Mouse (Mus musculus) kidney, postnatal 25 days (tissue): ENCODE measurements at regions not wholly inside any gene's neighbourhood (a gene's known extent, or its start where the extent isn't known, plus 50 kb on each side); places are given as distances from the start of the nearest gene placed in this dataset.
"Not testable (repeated sequence)": the region's sequence is repeated elsewhere in the genome, so short reads cannot be mapped to it uniquely, and the experiment has no call there.

Experiments
- DNase-seq, 2 experiments: peaks; one replicate each; pipeline ENCODE4 v3.0.0; 2021; ENCODE audit warnings: mixed read lengths in 2 of 2

DNA sequence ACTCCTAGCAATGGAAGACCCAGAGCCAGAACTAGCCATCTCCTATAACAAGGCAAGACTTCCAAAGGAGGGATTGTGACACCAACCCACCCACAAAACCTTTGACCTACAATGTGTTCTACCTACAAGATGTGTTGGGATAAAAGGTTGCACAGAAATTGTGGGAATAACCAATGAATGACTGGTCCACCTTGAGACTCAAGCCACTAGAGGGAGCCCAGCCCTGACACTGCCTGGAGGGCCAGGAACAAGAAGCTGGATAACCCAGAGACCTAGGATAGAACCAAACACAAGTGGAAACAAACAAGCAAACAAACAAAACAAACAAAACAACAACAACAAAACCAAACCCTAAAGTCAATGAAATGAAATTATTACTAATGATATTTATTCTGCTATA is 288.8 kb downstream of the Dchs2 start:
- peak in 1 of 2 experiments; percentile 18 for DNase-seq

DNA sequence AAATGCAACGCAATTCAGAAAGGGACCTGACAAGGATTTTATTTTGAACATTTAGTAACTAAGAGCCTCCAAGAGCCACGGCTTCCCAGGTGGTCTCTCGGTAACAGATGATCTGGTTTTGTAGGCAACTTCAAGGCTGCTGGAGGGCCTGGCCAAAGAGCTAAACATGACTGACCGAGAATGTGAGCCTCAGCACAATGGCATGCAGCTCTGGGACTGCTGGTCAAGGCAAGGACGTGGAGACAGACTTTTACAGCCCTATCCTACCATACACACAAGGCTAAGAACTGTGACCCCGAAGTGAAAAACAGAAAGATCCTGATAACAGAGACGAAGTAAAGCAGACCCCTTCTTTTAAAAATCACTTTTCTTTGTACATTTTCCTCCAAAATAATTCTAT is 296.5 kb downstream of the Dchs2 start:
- DNase-seq: no peak

DNA sequence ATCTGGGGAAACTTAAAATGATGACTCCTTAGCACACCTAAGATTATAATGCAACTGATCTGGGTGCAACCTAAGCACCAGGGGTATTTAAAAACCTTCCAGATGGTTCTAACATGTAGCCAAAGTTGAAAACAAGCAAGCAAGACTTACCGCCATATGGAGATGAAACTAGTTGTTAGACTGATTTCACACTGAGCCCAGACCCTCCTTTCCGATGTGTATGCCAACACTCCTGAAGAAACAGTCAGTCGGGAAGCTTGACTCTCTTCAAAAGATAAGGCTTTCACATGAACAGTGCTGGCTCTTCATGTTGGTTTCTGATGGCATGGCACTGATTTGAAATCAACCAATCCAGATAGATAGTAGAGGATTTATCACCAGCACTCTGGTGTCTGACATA is 301.6 kb downstream of the Dchs2 start:
- no peak for DNase-seq

DNA sequence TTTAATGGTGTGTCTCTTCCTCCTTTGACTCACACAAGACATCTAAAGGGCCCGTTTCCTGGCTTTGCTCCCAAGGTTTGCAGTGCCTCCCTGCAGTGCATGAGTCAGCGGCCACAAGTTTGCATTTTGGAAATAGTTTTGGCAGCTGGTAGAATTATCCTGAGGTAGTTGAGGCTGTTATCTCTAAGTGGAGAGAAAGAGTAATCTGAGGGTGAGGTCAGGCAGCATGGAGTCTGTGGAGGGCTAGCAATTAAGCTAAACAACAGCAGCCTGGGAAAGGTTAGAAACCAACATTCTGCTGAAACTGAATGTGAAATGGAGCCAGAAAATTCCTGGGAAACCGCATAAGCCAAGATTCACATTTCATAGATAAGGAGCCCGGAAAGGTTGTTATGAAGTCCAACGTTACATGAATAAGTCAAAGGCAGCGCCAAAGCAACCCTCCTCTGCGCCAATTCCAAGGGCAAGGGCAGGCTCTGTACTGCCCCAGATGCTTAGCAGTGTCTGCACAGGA is 318.5 kb downstream of the Dchs2 start:
- peak in 1 of 2 experiments; percentile 7 for DNase-seq

DNA sequence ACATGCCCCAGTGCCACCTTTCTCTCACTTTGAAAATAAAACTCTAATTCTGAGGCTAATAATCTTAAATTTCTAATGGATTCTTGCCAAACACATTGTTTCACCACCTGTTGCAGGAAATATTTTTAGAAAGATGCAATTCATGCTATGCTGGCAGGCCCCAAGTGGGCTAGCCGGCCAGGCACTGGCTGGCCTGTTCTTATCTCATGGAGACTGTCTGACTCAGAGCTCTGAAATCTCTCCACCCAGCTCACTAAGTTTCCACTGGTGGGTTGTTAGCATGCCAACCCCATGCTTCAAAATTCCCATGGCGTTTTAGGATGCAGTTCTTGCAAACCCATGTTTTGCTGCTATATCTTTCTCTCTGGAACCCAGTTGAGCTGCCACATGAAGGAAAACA is 315.5 kb upstream of the Sfrp2 start:
- no peak for DNase-seq

DNA sequence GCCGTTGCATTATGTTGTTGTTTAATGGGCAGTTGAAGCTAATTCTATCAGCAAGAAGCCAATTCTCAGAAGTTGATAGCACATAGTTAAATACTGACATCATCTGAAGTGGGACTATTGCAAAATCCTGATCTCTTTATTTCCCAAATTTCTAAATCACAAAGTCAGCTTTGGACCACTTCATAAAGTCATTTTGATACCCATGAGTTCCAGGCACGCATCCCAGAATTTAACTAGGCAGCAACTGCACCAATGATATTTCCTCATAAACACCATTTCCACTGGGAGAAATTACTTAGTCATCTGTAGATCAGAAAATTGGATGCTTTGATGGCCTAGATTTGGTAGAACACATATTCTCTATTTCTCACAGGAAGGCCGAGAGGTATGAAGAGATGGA is 314.8 kb upstream of the Sfrp2 start:
- DNase-seq: no peak

DNA sequence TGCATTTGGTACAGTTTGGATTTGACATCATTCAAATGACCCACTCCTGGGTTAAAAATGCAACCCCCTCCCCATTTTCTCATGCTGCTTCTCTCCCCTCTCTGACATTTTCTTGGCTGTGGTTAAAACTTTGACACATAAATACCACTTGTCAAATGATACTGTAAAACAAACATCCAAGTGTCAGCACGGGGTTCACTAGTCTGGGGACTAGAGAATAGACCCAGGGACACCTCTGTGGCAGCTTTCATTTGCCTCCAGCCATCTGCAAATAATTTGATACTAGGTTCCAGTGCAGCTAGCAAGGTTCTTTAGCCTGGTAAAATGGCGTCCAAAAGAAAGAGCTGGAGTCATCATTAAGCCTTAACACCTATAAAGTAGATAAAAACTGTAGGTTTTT is 312.7 kb upstream of the Sfrp2 start:
- no peak for DNase-seq

DNA sequence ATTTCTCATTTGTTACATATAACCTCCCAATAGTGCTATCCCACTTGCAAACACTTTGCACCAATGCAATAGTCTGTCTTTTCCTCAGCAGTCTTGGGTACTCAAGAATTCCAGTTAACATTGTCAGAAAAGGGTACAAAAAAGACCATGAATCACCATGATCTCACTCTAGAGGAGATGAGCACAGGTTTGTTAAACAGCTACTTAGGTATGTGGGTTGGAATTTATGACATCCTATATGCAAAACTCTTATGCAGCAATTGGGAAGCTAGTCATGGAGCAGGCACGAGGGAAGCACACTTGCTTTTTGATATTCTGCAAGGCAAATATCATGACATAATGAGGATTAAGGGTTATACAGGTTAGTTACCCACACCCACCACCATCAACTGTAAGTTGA is 307.7 kb upstream of the Sfrp2 start:
- no peak for DNase-seq

DNA sequence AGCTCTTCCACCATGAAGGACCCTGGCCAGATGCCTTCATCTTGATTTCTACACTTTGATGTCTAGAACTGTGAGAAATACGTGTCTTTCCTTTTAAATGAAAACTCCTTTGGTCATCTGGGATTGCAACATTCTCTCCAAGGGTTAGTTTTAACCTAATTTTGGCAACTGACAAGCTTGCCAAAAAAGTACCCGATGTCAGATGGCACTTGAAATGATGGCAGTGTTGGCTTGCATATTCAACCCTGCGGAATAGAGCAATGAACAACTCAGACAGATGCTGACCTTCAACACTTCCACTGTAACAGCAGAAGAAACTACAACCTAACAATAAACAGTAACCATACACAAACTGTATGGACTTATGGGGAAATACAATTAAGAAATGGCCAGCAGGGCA is 286.9 kb upstream of the Sfrp2 start:
- DNase-seq: no peak

DNA sequence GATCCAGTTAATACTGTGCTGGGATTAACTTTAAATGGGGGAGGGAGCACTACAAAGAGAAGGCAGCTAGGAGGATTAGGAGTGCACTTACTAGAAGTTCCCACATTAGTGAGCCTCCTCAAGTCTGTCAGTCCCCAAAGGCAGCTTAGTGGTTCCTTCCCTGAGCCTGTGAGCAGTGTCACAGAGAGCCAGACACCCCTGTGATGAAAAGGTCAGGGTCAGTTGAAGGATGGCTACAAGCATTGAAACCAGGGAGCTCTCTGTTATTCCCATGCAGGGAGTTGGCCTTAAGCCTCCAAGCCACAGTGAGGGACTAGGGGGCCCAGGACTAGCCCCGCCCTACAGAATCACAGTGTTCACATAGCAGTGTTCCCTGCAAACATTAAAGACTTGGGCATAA is 285.9 kb upstream of the Sfrp2 start:
- DNase-seq: no peak

DNA sequence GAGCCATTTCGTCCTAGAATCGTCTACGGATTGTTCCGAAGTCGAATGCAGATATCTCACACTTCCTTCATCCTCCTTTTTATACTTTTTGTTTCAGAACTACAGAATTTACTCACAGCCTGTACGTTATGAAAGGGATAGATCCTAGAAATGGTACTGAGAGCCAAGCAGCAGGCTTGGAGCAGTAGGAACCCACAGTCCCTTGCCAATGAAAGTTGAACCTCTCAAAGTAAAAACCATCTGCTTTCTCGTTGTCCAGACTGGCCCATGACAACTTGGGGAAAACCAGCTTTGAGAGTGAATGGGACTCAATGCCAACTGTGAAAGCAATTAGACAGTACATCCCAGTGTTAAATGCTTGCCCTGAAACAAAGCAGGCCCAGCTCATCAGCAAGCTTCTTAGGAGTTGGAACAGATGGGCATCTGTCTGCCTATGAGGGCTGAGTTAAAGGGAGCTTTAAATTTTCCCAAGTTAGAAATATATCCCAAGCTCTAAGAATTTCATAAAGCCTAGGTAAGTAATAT is 279.9 kb upstream of the Sfrp2 start:
- DNase-seq: no peak

DNA sequence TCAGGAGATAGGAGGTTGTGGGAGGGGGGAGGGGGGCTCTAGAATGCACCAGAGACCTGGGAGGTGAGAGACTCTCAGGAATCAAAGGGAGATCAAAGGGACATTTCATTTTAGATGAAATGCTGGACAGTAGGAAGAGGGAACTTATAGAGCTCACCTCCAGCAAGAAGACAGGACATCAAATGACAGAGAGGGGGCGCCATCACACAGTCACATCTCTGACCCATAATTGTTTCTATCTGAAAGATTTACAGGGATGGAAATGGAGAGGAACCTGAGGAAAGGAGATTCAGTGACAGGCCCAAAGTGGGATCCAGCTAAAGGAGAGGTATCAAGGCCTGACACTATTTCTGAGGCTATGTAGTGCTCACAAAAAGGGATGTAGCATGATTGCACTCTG is 270.5 kb upstream of the Sfrp2 start:
- peak in 1 of 2 experiments; percentile 23 for DNase-seq

DNA sequence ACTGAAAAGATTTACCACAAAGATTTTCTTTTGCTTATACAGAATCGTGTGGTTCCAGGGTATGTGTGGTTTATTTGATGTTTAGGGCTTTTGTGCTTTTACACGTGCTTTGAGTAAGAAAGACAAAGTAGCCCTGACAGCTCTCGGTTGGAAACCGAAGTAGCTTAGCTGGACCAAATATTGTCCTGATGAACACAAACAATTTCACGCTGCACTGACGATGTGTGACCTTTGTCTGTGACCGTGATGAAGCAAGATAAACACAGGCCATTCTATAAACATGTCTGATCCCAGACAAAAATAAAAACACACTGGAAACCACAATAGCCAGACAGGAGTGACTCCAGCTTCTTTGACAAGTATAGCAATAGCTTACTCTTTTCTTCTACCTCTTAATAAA is 262.2 kb upstream of the Sfrp2 start:
- DNase-seq: no peak

DNA sequence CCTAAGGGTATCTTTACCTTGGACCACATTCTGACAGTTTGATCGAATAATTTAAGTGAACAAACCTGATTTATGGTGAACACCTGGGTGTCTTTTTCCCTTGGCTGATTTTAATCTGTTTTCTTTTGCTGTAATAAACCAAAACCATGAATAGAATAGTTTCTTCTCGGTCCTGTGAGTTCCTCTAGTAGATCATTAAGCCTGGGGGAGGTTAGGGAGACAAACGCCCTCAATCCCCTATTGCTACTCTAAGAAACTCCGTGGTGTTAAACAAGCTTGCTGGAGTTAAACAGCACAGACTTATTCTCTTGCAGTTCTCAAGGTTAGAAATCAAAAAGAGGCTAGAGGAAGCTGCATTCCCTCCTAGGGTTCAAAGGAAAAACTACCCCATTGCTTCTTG is 249.5 kb upstream of the Sfrp2 start:
- no peak for DNase-seq

DNA sequence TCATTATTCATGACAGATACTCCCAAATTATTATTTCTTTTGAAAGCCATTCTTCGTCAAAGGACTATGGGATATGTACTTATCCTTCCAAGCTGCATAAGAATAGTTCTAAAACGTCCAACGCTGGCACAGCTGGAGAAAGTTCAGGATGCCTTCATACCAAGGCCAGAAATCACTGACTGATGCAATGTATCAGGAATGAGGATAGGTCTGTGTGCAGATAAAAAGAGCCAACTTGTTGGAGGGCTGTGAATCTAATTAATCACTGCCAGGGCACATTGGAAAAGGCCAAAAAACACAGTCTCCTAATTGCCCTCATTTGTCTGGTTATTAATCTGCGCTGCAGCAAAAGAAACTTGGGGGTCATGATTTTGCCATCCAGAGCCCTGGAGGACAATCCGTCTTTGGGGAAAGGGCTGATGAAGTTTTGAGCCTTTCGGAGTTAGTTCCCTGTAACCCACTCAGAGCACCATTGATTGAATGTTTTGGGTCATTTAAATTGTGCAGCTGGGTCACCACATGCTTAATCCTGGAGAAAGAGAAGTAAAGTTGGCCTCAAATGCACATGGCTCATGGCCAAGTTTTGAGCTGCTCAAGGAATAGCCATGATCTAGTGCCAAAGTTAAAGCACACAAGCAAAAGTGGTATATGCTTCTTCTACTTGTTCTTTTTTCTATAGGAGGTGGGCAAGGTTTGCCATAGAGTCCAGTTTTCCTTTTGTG is 248.0 kb upstream of the Sfrp2 start:
- DNase-seq: peak in 1 of 2 experiments; percentile 11

DNA sequence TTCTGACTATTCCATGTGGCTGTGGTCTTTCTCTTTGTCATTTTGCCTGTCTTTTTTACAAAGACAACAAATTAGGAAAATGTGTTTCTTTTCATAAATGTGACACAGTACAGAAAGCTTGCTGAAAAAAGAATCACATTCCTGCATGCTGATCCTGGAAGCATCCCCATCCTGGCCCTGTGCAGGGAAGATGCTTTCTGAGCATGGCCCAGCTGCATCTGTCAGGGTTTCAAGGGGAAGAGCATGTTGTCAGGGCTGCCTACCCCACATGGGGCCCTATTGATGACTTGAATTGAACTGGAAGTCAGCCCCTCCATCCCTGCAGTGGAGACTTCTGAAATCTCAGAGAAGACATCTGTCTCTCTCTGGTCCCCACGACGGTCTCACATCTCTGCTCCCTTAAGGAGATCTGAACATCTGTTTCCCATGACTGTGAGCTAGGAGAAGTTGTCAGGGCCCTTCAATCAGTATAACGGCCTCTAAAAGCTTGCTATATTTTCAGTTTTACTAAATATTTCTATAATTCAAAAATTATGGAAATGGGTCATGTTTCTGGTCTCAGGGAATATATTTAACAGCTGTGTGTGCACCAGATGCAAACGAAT is 235.8 kb upstream of the Sfrp2 start:
- no peak for DNase-seq

DNA sequence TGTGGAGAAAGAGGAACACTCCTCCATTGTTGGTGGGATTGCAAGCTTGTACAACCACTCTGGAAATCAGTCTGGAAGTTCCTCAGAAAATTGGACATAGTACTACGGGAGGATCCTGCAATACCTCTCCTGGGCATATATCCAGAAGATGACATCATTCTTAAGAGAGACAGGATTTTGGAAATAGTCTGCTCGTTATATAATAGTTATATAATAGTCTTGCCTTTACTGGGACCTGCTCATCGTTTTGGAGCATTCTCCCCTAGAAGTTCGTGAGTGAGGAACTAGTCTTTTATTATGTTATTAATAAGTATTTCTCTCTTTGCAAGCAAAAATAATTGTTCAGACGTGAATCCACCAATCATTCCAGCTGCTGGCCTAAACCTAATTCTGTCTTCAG is 229.5 kb upstream of the Sfrp2 start:
- not testable (repeated sequence) for DNase-seq

DNA sequence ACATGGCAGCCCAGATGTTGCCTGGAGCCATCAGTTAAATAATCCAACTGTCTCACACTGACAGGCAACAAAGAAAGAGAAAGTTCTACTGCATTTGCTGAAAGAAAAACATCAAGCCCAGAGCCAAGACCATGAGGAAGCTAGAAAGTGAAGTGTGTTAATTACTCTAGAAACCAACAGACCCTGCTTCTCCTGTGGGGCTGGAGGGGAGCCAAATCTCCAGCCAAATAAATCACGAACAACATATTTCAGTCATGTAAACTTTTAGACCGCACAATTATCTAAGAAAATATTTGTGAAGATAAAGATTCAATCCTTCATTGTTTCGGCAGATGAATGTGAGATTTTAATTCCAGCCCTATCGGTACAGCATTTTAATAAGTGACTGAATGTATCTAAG is 228.9 kb upstream of the Sfrp2 start:
- DNase-seq: peak in 1 of 2 experiments; percentile 1

DNA sequence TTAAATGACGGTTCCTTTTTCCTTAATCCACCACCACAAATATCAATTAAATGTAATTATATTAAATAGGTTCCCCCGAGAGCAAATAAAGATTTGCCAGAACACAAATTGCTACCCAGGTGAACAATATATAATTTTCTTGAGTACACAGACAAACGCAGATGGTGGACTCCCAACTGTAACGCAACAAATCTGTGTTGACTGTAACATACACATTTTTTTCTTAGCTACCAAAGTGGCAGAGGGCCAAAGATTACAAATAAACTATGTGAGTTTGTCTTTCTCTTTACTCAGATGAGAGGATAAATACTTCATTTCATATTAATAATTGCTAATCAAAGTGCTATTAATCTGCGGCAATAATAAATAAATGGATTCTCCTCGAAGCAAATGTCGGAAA is 228.4 kb upstream of the Sfrp2 start:
- no peak for DNase-seq

DNA sequence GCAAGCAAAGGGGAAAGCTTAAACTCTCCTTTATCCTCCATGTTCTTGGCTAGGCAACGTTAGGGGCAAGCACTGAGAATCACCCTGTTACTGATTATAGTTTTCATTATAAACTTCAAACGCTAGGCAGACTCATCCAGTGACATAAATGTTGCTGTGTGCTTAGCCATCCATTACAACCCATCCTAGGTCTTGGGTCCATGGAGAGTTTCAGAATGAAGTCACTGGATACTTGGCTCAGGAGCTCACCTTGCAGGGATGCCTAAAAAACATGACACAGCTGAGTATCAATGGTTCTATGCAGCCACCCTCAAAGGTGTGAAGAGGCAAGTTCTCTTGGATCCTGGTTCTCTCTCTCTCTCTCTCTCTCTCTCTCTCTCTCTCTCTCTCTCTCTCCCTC is 227.2 kb upstream of the Sfrp2 start:
- no peak for DNase-seq

DNA sequence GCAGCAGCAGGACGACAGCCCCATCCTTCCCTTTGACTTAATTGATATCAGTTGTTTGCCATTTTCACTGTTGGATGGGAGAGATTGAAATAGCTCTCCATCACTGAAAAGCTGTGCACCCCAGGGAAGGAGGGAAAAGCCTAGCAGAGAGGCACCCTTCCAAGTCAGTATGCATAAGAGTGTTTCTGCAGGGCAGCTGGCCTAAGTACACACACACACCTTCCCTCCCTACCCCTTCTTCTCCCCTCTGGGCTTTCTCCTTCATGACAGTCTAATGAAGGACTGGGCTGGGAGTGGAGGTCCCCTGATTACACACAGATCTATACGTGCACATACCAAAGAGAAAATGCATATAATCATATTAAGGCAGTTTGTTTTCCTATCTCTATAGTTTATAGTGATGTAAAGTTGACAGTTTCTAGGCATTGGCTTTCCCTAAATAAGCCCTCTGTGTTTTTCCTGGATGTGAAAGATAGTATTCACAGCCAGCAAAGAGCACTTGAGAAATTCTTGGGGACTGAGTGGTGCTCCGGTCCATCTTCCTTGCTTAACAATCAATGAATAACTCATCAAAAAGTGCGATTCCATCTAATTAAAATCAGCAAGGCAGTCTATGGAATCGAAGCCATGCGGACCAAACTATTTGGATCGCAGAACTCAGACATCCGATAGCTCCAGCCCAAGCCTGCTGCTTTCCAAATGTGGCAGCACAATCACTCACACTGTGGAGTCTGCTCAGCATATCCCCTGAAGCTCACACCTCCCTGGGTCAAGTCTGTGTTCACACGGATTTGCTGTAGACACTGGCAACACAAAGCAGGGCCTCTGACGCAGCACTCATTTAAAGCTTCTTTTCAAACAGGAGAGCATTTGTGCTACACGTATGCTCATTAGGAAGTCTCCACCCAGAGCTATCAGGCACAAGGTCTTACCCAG is 224.9 kb upstream of the Sfrp2 start:
- DNase-seq: no peak

DNA sequence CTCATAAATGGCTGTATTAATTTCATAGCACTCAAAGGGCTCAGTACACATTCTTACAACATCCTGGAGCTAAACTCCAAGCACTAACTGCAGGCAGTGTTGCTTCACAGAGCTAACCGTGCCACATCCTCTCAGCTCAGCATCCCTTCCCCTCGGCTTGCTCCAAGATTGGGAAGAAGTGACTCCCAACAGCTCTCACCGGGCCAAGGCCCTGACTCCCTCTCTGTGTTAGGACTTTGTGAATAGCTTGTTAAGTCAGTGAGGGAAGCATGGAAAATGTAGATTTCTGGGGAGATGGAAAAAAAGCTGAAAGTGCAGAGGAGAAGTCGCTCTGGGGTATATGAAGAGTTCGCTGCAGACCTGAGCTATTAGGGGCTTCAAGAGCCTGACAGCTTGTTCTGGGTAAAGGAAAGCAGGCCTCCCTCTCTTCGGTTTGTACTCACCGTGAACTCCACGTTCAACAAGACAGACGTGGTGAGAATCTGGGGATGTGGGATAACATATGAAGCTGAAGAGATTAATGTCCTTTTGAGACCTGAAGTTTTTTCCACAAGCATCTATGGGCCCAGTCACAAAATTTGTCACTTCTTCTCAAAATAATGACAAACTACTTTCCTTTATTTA is 213.5 kb upstream of the Sfrp2 start:
- DNase-seq: no peak

DNA sequence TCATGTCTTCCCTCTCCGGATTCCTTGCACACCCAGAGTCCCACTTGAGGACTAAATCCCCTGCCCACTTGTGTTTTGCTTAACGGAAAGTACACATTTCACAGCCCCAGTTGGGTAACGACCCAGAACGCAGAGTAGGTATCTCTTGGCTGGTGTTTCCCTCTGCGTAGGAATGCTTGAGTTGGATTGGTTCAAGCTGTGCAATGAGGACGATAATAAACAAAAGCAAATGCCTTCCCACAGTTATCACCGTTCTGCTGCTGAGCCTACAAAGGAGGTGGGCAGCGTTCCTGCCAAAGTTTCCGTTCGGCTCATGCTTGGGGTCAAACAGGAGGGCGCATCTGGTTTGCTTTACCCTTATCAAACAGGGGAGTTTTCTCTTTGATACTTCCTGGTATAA is 212.3 kb upstream of the Sfrp2 start:
- no peak for DNase-seq
